In genomic region chr13:41357586-41357985, GRCm38 (mm10) we compare ENCODE assay signal across 9 mouse cellular contexts.
A peak's percentile ranks its signal among the peaks of the same experiment; 100 is the strongest.
DNase-seq lines count a peak whose midpoint lies in the region; ATAC-seq and TF ChIP-seq lines count a peak whose summit lies in the region.
"Had no signal": no experiment of that assay in that cellular context is flagged by ENCODE, and none has a peak within 500 bp of the region (broad histone marks: within the 10 kb centered on the region; RNA-seq: fewer than 3 reads in every experiment).

No protein-coding gene starts in this region.

- H3K27ac ChIP-seq in heart, embryonic 10.5 days: peak overlapping the region; percentile 85; the same call in 1 of the 2 replicates
- peak overlapping the region; percentile 95 for H3K27ac ChIP-seq in heart, embryonic 16.5 days (ENCODE audit: low read length)
- no peak overlapping the region for H3K27ac ChIP-seq in liver, embryonic 14.5 days

- TF ChIP-seq CTCF in liver, embryonic 14.5 days (IDR thresholded peaks at IDR 0.05; ENCODE audit: low read depth): no peak

- no peak for DNase-seq in heart, embryonic 10.5 days (ENCODE audit: low spot score)
- no peak for DNase-seq in heart, adult 9 months (ENCODE audit: low spot score in 2 of 2)
- DNase-seq in CD4-positive helper T cell, adult 2 months (ENCODE audit: low read depth, low spot score): peak; percentile 19
- DNase-seq in liver, embryonic 14.5 days (ENCODE audit: low read depth in 3 of 3, low spot score in 3 of 3): no peak
- no peak for DNase-seq in right cerebral cortex, postnatal 10 days (ENCODE audit: low spot score in 2 of 2)
- DNase-seq in cerebellum, postnatal 25 days: no peak
- DNase-seq in left cerebral cortex, adult 8-10 months (ENCODE audit: low spot score in 2 of 2): no peak
- DNase-seq: adrenal gland, postnatal 36 days had no signal

- peak overlapping the region; percentile 72 for H3K4me3 ChIP-seq in heart, embryonic 10.5 days
- peak overlapping the region; percentile 75 for H3K4me3 ChIP-seq in heart, embryonic 16.5 days (ENCODE audit: low read length)
- H3K4me3 ChIP-seq in liver, embryonic 14.5 days (ENCODE audit: insufficient read depth in 1 of 2, low read depth in 2 of 2, low read length in 2 of 2): no peak overlapping the region; a peak in 1 of 4 replicates

- peaks cover 9% of the 10 kb centered on the region; the same call in 1 of the 2 replicates for H3K27me3 ChIP-seq in heart, embryonic 10.5 days (ENCODE audit: insufficient read depth, poor library complexity, severe bottlenecking)
- no peaks in the 10 kb centered on the region for H3K27me3 ChIP-seq in heart, embryonic 16.5 days (ENCODE audit: control insufficient read depth, insufficient read depth, low read length)
- H3K27me3 ChIP-seq in liver, embryonic 14.5 days (ENCODE audit: control insufficient read depth, insufficient read depth, low read length): peaks cover 9% of the 10 kb centered on the region

- no peak for ATAC-seq in heart, embryonic 16.5 days (replicated peaks; ENCODE audit: extremely low read depth, insufficient read depth, low FRiP score)
- ATAC-seq in liver, embryonic 14.5 days (ENCODE audit: insufficient read depth): no peak

- no peaks in the 10 kb centered on the region for H3K9me3 ChIP-seq in heart, embryonic 10.5 days
- no peaks in the 10 kb centered on the region for H3K9me3 ChIP-seq in heart, embryonic 16.5 days (replicated peaks; ENCODE audit: control insufficient read depth, low read length)
- H3K9me3 ChIP-seq in liver, embryonic 14.5 days (ENCODE audit: control insufficient read depth, low read length): no peaks in the 10 kb centered on the region

- no peak for TF ChIP-seq EP300 in liver, embryonic 14.5 days (IDR thresholded peaks at IDR 0.05; ENCODE audit: low read depth)

- 41% methylated on average over 3 of the region's 3 CpGs for WGBS in heart, embryonic 10.5 days
- WGBS in heart, embryonic 16.5 days: 25% methylated on average over 3 of the region's 3 CpGs
- 30% methylated on average over 3 of the region's 3 CpGs for WGBS in liver, embryonic 14.5 days (ENCODE audit: insufficient replicate concordance)

- peaks cover 35% of the 10 kb centered on the region for H3K4me1 ChIP-seq in heart, embryonic 10.5 days
- H3K4me1 ChIP-seq in heart, embryonic 16.5 days (ENCODE audit: control insufficient read depth, insufficient read depth, low read length): peaks cover 44% of the 10 kb centered on the region
- peaks cover 0 to 8% of the 10 kb centered on the region in 2 experiments; a peak in 2 of 4 replicates for H3K4me1 ChIP-seq in liver, embryonic 14.5 days (replicated peaks; ENCODE audit: control insufficient read depth in 2 of 2, insufficient read depth in 2 of 2, low read length in 1 of 2)

- no peaks in the 10 kb centered on the region for H3K36me3 ChIP-seq in heart, embryonic 10.5 days
- no peaks in the 10 kb centered on the region for H3K36me3 ChIP-seq in heart, embryonic 16.5 days (ENCODE audit: control insufficient read depth, insufficient read depth)
- no peaks in the 10 kb centered on the region for H3K36me3 ChIP-seq in liver, embryonic 14.5 days (replicated peaks; ENCODE audit: control insufficient read depth, insufficient read depth, low read depth)

- H3K4me2 ChIP-seq in heart, embryonic 16.5 days (ENCODE audit: low read depth, low read length): peak overlapping the region; percentile 85
- H3K4me2 ChIP-seq in liver, embryonic 14.5 days (ENCODE audit: low read depth): peak overlapping the region; percentile 72

- H3K9ac ChIP-seq in heart, embryonic 16.5 days (ENCODE audit: low read length): peak overlapping the region; percentile 87
- no peak overlapping the region for H3K9ac ChIP-seq in liver, embryonic 14.5 days (replicated peaks)

Comparison
In these comparisons a context has a peak if more than half of its experiments do, and no peak if none do; other contexts are left out.
1. H3K4me3 ChIP-seq: peak in heart, embryonic 10.5 days (single experiment) and heart, embryonic 16.5 days (single experiment); none in liver, embryonic 14.5 days (0 of 2).